Mouse (Mus musculus): ENCODE results near the gene Ddn.

Gene Ddn

GRCm38 (mm10) chr15:98797835-98798492 is 11.3 kb downstream of the Ddn start:
- no peak for DNase-seq (ENCODE audit: low read depth, low spot score)

- DNase-seq (ENCODE audit: low read depth, low spot score), result peak; percentile 34
These were observed 12.3 kb downstream of the Ddn start for GRCm38 (mm10) chr15:98796803-98797595.

GRCm38 (mm10) chr15:98793141-98793698 is 16.1 kb downstream of the Ddn start:
- DNase-seq (ENCODE audit: low read depth, low spot score), result peak; percentile 46

- peak; percentile 64 for DNase-seq (ENCODE audit: low read depth, low spot score)
These were observed 16.9 kb downstream of the Ddn start for GRCm38 (mm10) chr15:98792233-98793020.

GRCm38 (mm10) chr15:98791771-98792170 is 17.5 kb downstream of the Ddn start:
- DNase-seq (ENCODE audit: low read depth, low spot score), result peak; percentile 41

GRCm38 (mm10) chr15:98791221-98791620 is 18.1 kb downstream of the Ddn start:
- DNase-seq (ENCODE audit: low read depth, low spot score), result peak; percentile 23

- DNase-seq (ENCODE audit: low read depth, low spot score), result peak; percentile 34
These were observed 18.5 kb downstream of the Ddn start for GRCm38 (mm10) chr15:98790761-98791160.

- DNase-seq (ENCODE audit: low read depth, low spot score), result peak; percentile 80
These were observed 19.4 kb downstream of the Ddn start, which contains the start of gene Wnt1 for GRCm38 (mm10) chr15:98789661-98790535. TSS of gene Wnt1 (plus strand) at chr15:98789857.

- DNase-seq (ENCODE audit: low read depth, low spot score), result no peak
These were observed 20.2 kb downstream of the Ddn start for GRCm38 (mm10) chr15:98788972-98789660.

- DNase-seq (ENCODE audit: low read depth, low spot score), result no peak
These were observed 21.4 kb downstream of the Ddn start for GRCm38 (mm10) chr15:98787930-98788329.

GRCm38 (mm10) chr15:98785744-98786143 is 23.5 kb downstream of the Ddn start:
- peak; percentile 63 for DNase-seq (ENCODE audit: low read depth, low spot score)

GRCm38 (mm10) chr15:98781166-98781565 is 28.1 kb downstream of the Ddn start:
- DNase-seq (ENCODE audit: low read depth, low spot score), result no peak

- DNase-seq (ENCODE audit: low read depth, low spot score), result no peak
These were observed 28.7 kb downstream of the Ddn start for GRCm38 (mm10) chr15:98780573-98780972.

GRCm38 (mm10) chr15:98780075-98780474 is 29.2 kb downstream of the Ddn start:
- no peak for DNase-seq (ENCODE audit: low read depth, low spot score)

- DNase-seq (ENCODE audit: low read depth, low spot score), result no peak
These were observed 30.5 kb downstream of the Ddn start for GRCm38 (mm10) chr15:98778806-98779205.

- DNase-seq (ENCODE audit: low read depth, low spot score), result no peak
These were observed 31.0 kb downstream of the Ddn start for GRCm38 (mm10) chr15:98778191-98778770.

GRCm38 (mm10) chr15:98777762-98778161 is 31.5 kb downstream of the Ddn start, which contains the start of gene Wnt10b:
TSS of gene Wnt10b (minus strand) at chr15:98778150.
- peak; percentile 46 for DNase-seq (ENCODE audit: low read depth, low spot score)

- peak; percentile 38 for DNase-seq (ENCODE audit: low read depth, low spot score)
These were observed 32.2 kb downstream of the Ddn start for GRCm38 (mm10) chr15:98777005-98777616.

- DNase-seq (ENCODE audit: low read depth, low spot score), result peak; percentile 79
These were observed 32.8 kb downstream of the Ddn start for GRCm38 (mm10) chr15:98776280-98777004.

All from CD4-positive, CD25-positive, alpha-beta regulatory T cell, adult 2 months (primary cell).